Mouse (Mus musculus): ENCODE data around the gene Mcfd2.
"Not testable (repeated sequence)": the region's sequence is repeated elsewhere in the genome, so short reads cannot be mapped to it uniquely, and the experiment has no call there.

The Mcfd2 gene

GRCm38 (mm10) chr17:87265792-87266186, at the start of gene Mcfd2:
Gene Mcfd2, minus strand, starts transcription at chr17:87265935.
- DNase-seq (ENCODE audit: low read depth) = peak; percentile 96

GRCm38 (mm10) chr17:87315021-87315531, 49.3 kb upstream of the Mcfd2 start:
- peak; percentile 98 for DNase-seq (ENCODE audit: low read depth)

- no peak for DNase-seq (ENCODE audit: low read depth)
Observed at GRCm38 (mm10) chr17:87314530-87314946, 48.8 kb upstream of the Mcfd2 start.

- DNase-seq (ENCODE audit: low read depth) = no peak
Observed at GRCm38 (mm10) chr17:87314121-87314520, 48.4 kb upstream of the Mcfd2 start.

- peak; percentile 46 for DNase-seq (ENCODE audit: low read depth)
Observed at GRCm38 (mm10) chr17:87312924-87313870, 47.5 kb upstream of the Mcfd2 start.

- no peak for DNase-seq (ENCODE audit: low read depth)
Observed at GRCm38 (mm10) chr17:87312351-87312750, 46.6 kb upstream of the Mcfd2 start.

- no peak for DNase-seq (ENCODE audit: low read depth)
Observed at GRCm38 (mm10) chr17:87310497-87310896, 44.8 kb upstream of the Mcfd2 start.

- no peak for DNase-seq (ENCODE audit: low read depth)
Observed at GRCm38 (mm10) chr17:87309073-87309788, 43.5 kb upstream of the Mcfd2 start.

GRCm38 (mm10) chr17:87306746-87307145, 41.0 kb upstream of the Mcfd2 start:
- DNase-seq (ENCODE audit: low read depth) = no peak

- no peak for DNase-seq (ENCODE audit: low read depth)
Observed at GRCm38 (mm10) chr17:87305065-87305464, 39.3 kb upstream of the Mcfd2 start.

- peak; percentile 77 for DNase-seq (ENCODE audit: low read depth)
Observed at GRCm38 (mm10) chr17:87304151-87304894, 38.6 kb upstream of the Mcfd2 start.

- DNase-seq (ENCODE audit: low read depth) = peak; percentile 83
Observed at GRCm38 (mm10) chr17:87302014-87302794, 36.5 kb upstream of the Mcfd2 start.

GRCm38 (mm10) chr17:87301607-87302006, 35.9 kb upstream of the Mcfd2 start:
- DNase-seq (ENCODE audit: low read depth) = not testable (repeated sequence)

GRCm38 (mm10) chr17:87300340-87300739, 34.6 kb upstream of the Mcfd2 start:
- DNase-seq (ENCODE audit: low read depth) = no peak

- no peak for DNase-seq (ENCODE audit: low read depth)
Observed at GRCm38 (mm10) chr17:87298944-87299343, 33.2 kb upstream of the Mcfd2 start.

- not testable (repeated sequence) for DNase-seq (ENCODE audit: low read depth)
Observed at GRCm38 (mm10) chr17:87296701-87297100, 31.0 kb upstream of the Mcfd2 start.

GRCm38 (mm10) chr17:87295738-87296137, 30.0 kb upstream of the Mcfd2 start:
- no peak for DNase-seq (ENCODE audit: low read depth)

- peak; percentile 27 for DNase-seq (ENCODE audit: low read depth)
Observed at GRCm38 (mm10) chr17:87293125-87293524, 27.4 kb upstream of the Mcfd2 start.

GRCm38 (mm10) chr17:87291782-87292181, 26.0 kb upstream of the Mcfd2 start:
- DNase-seq (ENCODE audit: low read depth) = no peak

- no peak for DNase-seq (ENCODE audit: low read depth)
Observed at GRCm38 (mm10) chr17:87291037-87291436, 25.3 kb upstream of the Mcfd2 start.

- DNase-seq (ENCODE audit: low read depth) = no peak
Observed at GRCm38 (mm10) chr17:87289367-87289766, 23.6 kb upstream of the Mcfd2 start.
